Comparison of ENCODE assay signal across 31 mouse cellular contexts in the genomic region with DNA sequence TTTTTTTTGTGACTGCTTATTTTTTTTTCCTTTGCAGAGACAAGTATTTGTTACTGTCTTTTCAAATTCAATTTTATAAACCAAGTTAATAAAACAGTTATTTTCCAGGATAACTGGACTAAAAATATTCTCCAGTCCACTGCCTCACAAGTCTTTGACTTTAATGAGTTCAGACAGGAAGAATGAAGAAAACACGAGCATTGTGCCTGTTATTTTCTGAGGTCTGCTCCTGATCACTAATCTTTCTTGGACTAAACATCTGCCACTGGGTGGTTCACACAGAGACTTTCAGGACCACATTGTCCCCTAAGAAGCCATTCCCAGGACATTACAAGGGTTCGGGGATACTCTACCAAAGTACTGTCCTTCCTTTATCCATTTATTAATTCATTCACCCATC.
"Had no signal": no experiment of that assay in that cellular context is flagged by ENCODE, and none has a peak within 500 bp of the region (broad histone marks: within the 10 kb centered on the region; RNA-seq: fewer than 3 reads in every experiment).

No protein-coding gene starts in this region.

- ATAC-seq: liver, embryonic 12.5 days; liver, postnatal 0 days; lung, postnatal 0 days; midbrain, embryonic 13.5 days; midbrain, embryonic 15.5 days; midbrain, embryonic 16.5 days had no signal

- H3K36me3 ChIP-seq: limb, embryonic 10.5 days; limb, embryonic 12.5 days; limb, embryonic 13.5 days; limb, embryonic 15.5 days; liver, embryonic 12.5 days; liver, embryonic 13.5 days; liver, embryonic 15.5 days; lung, embryonic 15.5 days; midbrain, embryonic 10.5 days; midbrain, embryonic 12.5 days; midbrain, embryonic 13.5 days; midbrain, embryonic 15.5 days had no signal

- H3K4me2 ChIP-seq: limb, embryonic 12.5 days; limb, embryonic 13.5 days; limb, embryonic 15.5 days; liver, embryonic 11.5 days; liver, embryonic 12.5 days; liver, embryonic 13.5 days; liver, embryonic 15.5 days; lung, embryonic 14.5 days; lung, embryonic 15.5 days; midbrain, embryonic 11.5 days; midbrain, embryonic 12.5 days; midbrain, embryonic 13.5 days; midbrain, embryonic 15.5 days had no signal

- H3K4me1 ChIP-seq: limb, embryonic 10.5 days; limb, embryonic 12.5 days; limb, embryonic 13.5 days; limb, embryonic 15.5 days; liver, embryonic 12.5 days; liver, embryonic 13.5 days; liver, embryonic 15.5 days; lung, embryonic 15.5 days; megakaryocyte, embryonic 14.5 days; midbrain, embryonic 10.5 days; midbrain, embryonic 12.5 days; midbrain, embryonic 13.5 days; midbrain, embryonic 15.5 days had no signal

- H3K27me3 ChIP-seq: limb, embryonic 12.5 days; limb, embryonic 13.5 days; limb, embryonic 15.5 days; liver, embryonic 12.5 days; liver, embryonic 13.5 days; liver, embryonic 15.5 days; lung, embryonic 15.5 days; megakaryocyte, embryonic 14.5 days; midbrain, embryonic 12.5 days; midbrain, embryonic 13.5 days; midbrain, embryonic 15.5 days had no signal

- H3K4me3 ChIP-seq: left cerebral cortex, adult 2 months; limb, embryonic 10.5 days; limb, embryonic 12.5 days; limb, embryonic 13.5 days; limb, embryonic 15.5 days; liver, embryonic 12.5 days; liver, embryonic 13.5 days; liver, embryonic 15.5 days; lung, embryonic 15.5 days; megakaryocyte, embryonic 14.5 days; midbrain, embryonic 10.5 days; midbrain, embryonic 12.5 days; midbrain, embryonic 13.5 days; midbrain, embryonic 15.5 days; myocyte had no signal

- DNase-seq: left cerebral cortex, postnatal 4 days; liver; liver, embryonic 13.5 days; liver, postnatal 0 days; lung, adult 18-20 months; lung, adult 2 months; lung, embryonic 14.5 days; lung, postnatal 10 days; lung, postnatal 14 days; lung, postnatal 36 days; lung, postnatal 4 days had no signal

- H3K9ac ChIP-seq: limb, embryonic 12.5 days; limb, embryonic 13.5 days; limb, embryonic 15.5 days; liver, embryonic 12.5 days; liver, embryonic 13.5 days; liver, embryonic 14.5 days; liver, embryonic 15.5 days; liver, postnatal 0 days; lung, embryonic 14.5 days; lung, embryonic 15.5 days; midbrain, embryonic 12.5 days; midbrain, embryonic 13.5 days; midbrain, embryonic 15.5 days had no signal

- H3K9me3 ChIP-seq: limb, embryonic 10.5 days; limb, embryonic 12.5 days; limb, embryonic 13.5 days; limb, embryonic 15.5 days; liver, embryonic 12.5 days; liver, embryonic 13.5 days; liver, embryonic 15.5 days; lung, embryonic 15.5 days; midbrain, embryonic 10.5 days; midbrain, embryonic 12.5 days; midbrain, embryonic 13.5 days; midbrain, embryonic 15.5 days had no signal

- H3K27ac ChIP-seq: left cerebral cortex, adult 2 months; limb, embryonic 10.5 days; limb, embryonic 12.5 days; limb, embryonic 13.5 days; limb, embryonic 15.5 days; liver, embryonic 12.5 days; liver, embryonic 13.5 days; liver, embryonic 14.5 days; liver, embryonic 15.5 days; lung, embryonic 15.5 days; macrophage; midbrain, embryonic 10.5 days; midbrain, embryonic 12.5 days; midbrain, embryonic 13.5 days; midbrain, embryonic 15.5 days had no signal
